Mouse (Mus musculus) brain, embryonic 14.5 days (tissue): ENCODE data around the gene Fgfr1op2.

Source experiments
- CTCF ChIP-seq: fragments of 200-500 bp; IDR thresholded peaks from 2 replicates; pipeline ENCODE4 v1.5.1; 2012; ENCODE audit warnings: inconsistent platforms, mild to moderate bottlenecking, moderate library complexity, borderline replicate concordance; ENCODE audit not compliant: insufficient read depth, insufficient read length; ENCODE audit errors: extremely low read depth
- POLR2A ChIP-seq: fragments of 200-500 bp; IDR thresholded peaks from 2 replicates; pipeline ENCODE4 v1.6.1; 2012; ENCODE audit warnings: mild to moderate bottlenecking, inconsistent platforms, borderline replicate concordance; ENCODE audit not compliant: poor library complexity, insufficient read depth, insufficient read length, severe bottlenecking; ENCODE audit errors: extremely low read depth

- TF ChIP-seq CTCF: peak; percentile 18; the same call in 1 of the 2 replicates
- peak; percentile 61; the same call in 1 of the 2 replicates for TF ChIP-seq POLR2A
These were observed 65.5 kb downstream of the Fgfr1op2 start, which contains the start of the genes Med21 and Tm7sf3 for GRCm38 (mm10) chr6:146642276-146643183.
